Mouse (Mus musculus) midbrain, postnatal 0 days (tissue): ENCODE data around the gene AC134908.4. TPM values are rescaled to one million over a fixed set of nuclear protein-coding genes. Genes with fewer than 3 reads are reported as not detected.

Source experiments
- ATAC-seq: fragments of 200-750 bp; cut with Nextera tagmentation; 2 replicates; pipeline ENCODE4 v1.8.0; 2017; ENCODE audit warnings: moderate number of reproducible peaks, mild to moderate bottlenecking, moderate TSS enrichment, moderate library complexity; ENCODE audit not compliant: low FRiP score
- DNase-seq: peaks from one replicate; pipeline ENCODE4 v3.0.0-alpha.2; 2015; ENCODE audit warnings: low spot score
- H3K27ac ChIP-seq: fragments of 300-500 bp; sonication (generic); 2 replicates; pipeline ENCODE4 v1.5.1; 2014; ENCODE audit warnings: low read depth, mild to moderate bottlenecking, low read length, mixed read lengths
- H3K27me3 ChIP-seq: fragments of 300-500 bp; sonication (generic); 2 replicates; pipeline ENCODE4 v1.6.1; 2014; ENCODE audit warnings: low read length, control low read depth, mixed read lengths; ENCODE audit not compliant: insufficient read depth
- H3K36me3 ChIP-seq: fragments of 300-500 bp; sonication (generic); 2 replicates; pipeline ENCODE4 v1.6.1; 2014; ENCODE audit warnings: low read length, control low read depth, mixed read lengths; ENCODE audit not compliant: insufficient read depth
- H3K4me1 ChIP-seq: fragments of 300-500 bp; sonication (generic); 2 replicates; pipeline ENCODE4 v1.6.1; 2014; ENCODE audit warnings: mild to moderate bottlenecking, control low read depth, antibody characterized with exemption, low read length, mixed read lengths; ENCODE audit not compliant: insufficient read depth
- H3K4me2 ChIP-seq: fragments of 300-500 bp; sonication (generic); 2 replicates; pipeline ENCODE4 v1.6.1; 2014; ENCODE audit warnings: low read depth, mild to moderate bottlenecking, low read length, mixed read lengths; ENCODE audit not compliant: poor library complexity, severe bottlenecking
- H3K4me3 ChIP-seq: fragments of 300-500 bp; sonication (generic); 2 replicates; pipeline ENCODE4 v1.5.1; 2014; ENCODE audit warnings: low read depth, mild to moderate bottlenecking, low read length, moderate library complexity
- H3K9ac ChIP-seq: fragments of 300-500 bp; sonication (generic); replicated peaks from 2 replicates; pipeline ENCODE4 v1.6.1; 2014; ENCODE audit warnings: mild to moderate bottlenecking, low read length, moderate library complexity, mixed read lengths; ENCODE audit not compliant: poor library complexity, severe bottlenecking
- H3K9me3 ChIP-seq: fragments of 300-500 bp; sonication (generic); 2 replicates; pipeline ENCODE4 v1.6.1; 2016; ENCODE audit warnings: low read length, control low read depth
- CTCF ChIP-seq: IDR thresholded peaks from 2 replicates; pipeline ENCODE4 v1.5.1; 2016; ENCODE audit warnings: antibody characterized with exemption, mild to moderate bottlenecking
- WGBS: fragments of 180-500 bp; shearing (Covaris S2); extraction: QIAGEN DNeasy Blood & Tissue Kit; methylation state at CpG from one replicate; pipeline ENCODE4 v1.1.7; 2014; 5-methylcytosine and 5-hydroxymethylcytosine counted together
- polyA plus RNA-seq: library from polyadenylated mRNA; unstranded; fragments of >200 nt; fragmentation: Nextera tagmentation; extraction: Ambion mirVana; gene quantifications from 2 replicates; pipeline ENCODE4 v1.2.1, GENCODE M21; 2015
- total RNA-seq: library from RNA; depleted of rRNA; stranded (reverse); fragments of >200 nt; gene quantifications from 2 replicates; pipeline ENCODE4 v1.2.3, GENCODE M21; 2014

Gene AC134908.4
- total and polyA plus RNA-seq, 2 experiments from 2014 or later, result 0.89 TPM; not detected in 1

DNA sequence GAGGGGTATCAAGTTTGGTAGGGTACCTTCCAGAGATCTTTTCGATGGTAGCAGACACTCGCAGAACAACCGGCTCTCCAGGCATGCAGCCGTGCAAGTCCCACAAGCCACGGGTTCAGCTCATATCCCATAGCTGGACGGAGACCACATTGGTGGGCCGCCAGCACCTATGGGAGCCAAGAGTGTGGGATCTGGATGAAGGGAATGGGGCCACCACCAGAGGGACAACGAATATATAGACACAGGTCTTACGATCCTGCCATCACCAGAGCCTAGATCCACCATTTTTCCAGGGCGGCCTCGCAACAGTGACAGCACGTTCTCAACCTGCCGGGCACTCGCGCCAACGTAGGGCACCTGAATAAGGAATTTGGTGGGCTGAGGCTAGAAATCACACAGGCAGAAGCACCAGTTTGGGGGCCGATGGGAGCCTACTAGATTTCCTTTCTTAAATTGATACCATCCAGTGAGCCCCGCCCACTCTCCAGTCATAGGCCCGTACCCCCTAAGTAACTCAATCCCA, 4.1 kb downstream of the AC134908.4 start:
- WGBS, result 26% methylated on average over 19 of the region's 19 CpGs
- TF ChIP-seq CTCF, result peak; percentile 33
- H3K9me3 ChIP-seq, result no peaks in the 10 kb centered on the region
- peak overlapping the region; percentile 84 for H3K4me3 ChIP-seq
- H3K9ac ChIP-seq, result peak overlapping the region; percentile 79
- 0 out of 2 replicates have a peak, but pooled peaks cover 1% of the 10 kb centered on the region for H3K27me3 ChIP-seq
- H3K4me2 ChIP-seq, result peak overlapping the region; percentile 87
- ATAC-seq (0 out of 2 replicates have a peak, but pooled peaks have one; percentile 2), DNase-seq (peak; percentile 48)
- H3K27ac ChIP-seq, result peak overlapping the region; percentile 90
- H3K4me1 ChIP-seq, result peaks cover 16% of the 10 kb centered on the region; the same call in 1 of the 2 replicates
- H3K36me3 ChIP-seq, result peaks cover 15% of the 10 kb centered on the region; the same call in 1 of the 2 replicates

DNA sequence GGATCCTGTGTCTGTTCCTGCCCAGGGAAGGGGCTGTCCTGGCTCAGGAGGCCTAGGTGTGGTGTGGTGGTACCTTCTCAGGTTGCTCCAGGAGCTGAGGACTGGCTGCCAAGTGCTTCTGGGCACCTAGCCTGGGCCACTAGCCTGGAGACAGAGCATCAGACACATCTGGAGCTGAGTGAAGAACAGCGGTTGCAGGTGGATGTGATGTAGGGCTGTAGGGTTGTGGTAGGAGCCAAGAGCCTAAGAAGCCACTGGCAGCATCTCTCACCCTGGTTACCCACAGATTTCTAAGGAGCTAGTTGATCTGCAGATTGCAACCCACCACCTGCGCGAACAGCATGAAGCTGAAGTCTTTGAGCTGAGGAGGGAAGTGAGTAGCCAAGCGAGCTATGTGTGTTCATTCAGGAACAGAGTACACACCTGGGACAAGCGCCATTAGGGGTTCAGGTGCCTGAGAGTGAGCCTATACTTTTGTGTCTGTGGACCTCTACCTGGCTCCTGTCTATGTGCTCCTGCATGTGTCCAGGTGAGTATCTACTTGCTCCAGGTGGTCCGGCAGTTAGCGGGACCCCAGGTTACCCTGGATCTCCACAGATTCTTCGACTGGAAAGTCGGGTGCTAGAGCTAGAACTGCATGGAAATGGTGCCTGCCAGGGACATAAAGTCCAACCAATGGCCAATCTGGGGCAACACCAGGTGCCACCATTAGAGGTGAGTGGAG, 8.5 kb downstream of the AC134908.4 start:
- no peak overlapping the region for H3K4me2 ChIP-seq
- WGBS, result 90% methylated on average over 9 of the region's 9 CpGs
- no peak overlapping the region for H3K4me3 ChIP-seq
- no peak overlapping the region for H3K9ac ChIP-seq
- H3K27me3 ChIP-seq, result no peaks in the 10 kb centered on the region
- no peak overlapping the region for H3K27ac ChIP-seq
- H3K4me1 ChIP-seq, result peaks cover 17% of the 10 kb centered on the region
- no peak for TF ChIP-seq CTCF
- H3K9me3 ChIP-seq, result no peaks in the 10 kb centered on the region
- H3K36me3 ChIP-seq, result peaks cover 36% of the 10 kb centered on the region
- ATAC-seq, result no peak
- DNase-seq, result no peak

GRCm38 (mm10) chr17:25786280-25786679, 9.2 kb downstream of the AC134908.4 start, which contains the start of gene Ccdc78:
Gene Ccdc78 (plus strand): TSS chr17:25786580.
- no peak for DNase-seq
- WGBS, result 83% methylated on average over 3 of the region's 3 CpGs
- Histone ChIP-seq H3K9me3 (no peaks in the 10 kb centered on the region), H3K4me3 (peak within 1 kb of the TSS; percentile 73), H3K9ac (peak within 1 kb of the TSS; percentile 69), H3K27me3 (no peaks in the 10 kb centered on the region), H3K4me2 (peak within 1 kb of the TSS; percentile 86), H3K27ac (peak within 1 kb of the TSS; percentile 62), H3K4me1 (peaks cover 17% of the 10 kb centered on the region), H3K36me3 (peaks cover 42% of the 10 kb centered on the region)
- ATAC-seq, result no peak
- TF ChIP-seq CTCF, result no peak

DNA sequence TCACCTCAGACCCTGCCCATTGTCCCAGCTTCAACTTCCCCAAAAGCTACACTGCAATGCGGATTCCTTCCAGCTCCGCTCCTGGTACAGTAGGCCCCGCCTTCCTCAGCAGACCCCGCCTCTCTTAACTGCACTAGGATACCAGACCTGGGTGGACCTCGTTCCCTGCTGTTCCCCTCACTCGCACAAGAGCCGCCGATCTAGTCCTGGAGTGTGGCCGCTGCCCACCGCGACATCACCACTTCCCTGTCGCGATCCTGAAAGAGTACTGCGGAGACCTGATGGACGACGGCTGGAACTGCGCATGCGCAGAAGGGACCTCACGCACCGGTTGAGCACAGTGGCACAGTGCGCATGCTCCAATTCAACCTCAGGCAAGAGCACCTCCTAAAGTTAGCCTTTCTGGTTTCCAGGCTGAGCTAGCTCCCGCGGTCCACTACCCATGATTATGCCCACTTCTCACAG, 10.1 kb downstream of the AC134908.4 start, which contains the start of gene Haghl:
Haghl (minus strand) TSS at position 393 of the 465 bp plus-strand sequence.
- DNase-seq, result peak; percentile 97
- Histone ChIP-seq H3K4me2 (peak within 1 kb of the TSS; percentile 86), H3K27ac (peak within 1 kb of the TSS; percentile 62), H3K9ac (peak within 1 kb of the TSS; percentile 69), H3K4me3 (peak within 1 kb of the TSS; percentile 73), H3K27me3 (no peaks in the 10 kb centered on the region), H3K4me1 (peaks cover 11% of the 10 kb centered on the region), H3K36me3 (peaks cover 51% of the 10 kb centered on the region), H3K9me3 (no peaks in the 10 kb centered on the region)
- TF ChIP-seq CTCF, result peak; percentile 29
- peak; percentile 84 for ATAC-seq
- WGBS, result under 1% methylated on average over 23 of the region's 23 CpGs

DNA sequence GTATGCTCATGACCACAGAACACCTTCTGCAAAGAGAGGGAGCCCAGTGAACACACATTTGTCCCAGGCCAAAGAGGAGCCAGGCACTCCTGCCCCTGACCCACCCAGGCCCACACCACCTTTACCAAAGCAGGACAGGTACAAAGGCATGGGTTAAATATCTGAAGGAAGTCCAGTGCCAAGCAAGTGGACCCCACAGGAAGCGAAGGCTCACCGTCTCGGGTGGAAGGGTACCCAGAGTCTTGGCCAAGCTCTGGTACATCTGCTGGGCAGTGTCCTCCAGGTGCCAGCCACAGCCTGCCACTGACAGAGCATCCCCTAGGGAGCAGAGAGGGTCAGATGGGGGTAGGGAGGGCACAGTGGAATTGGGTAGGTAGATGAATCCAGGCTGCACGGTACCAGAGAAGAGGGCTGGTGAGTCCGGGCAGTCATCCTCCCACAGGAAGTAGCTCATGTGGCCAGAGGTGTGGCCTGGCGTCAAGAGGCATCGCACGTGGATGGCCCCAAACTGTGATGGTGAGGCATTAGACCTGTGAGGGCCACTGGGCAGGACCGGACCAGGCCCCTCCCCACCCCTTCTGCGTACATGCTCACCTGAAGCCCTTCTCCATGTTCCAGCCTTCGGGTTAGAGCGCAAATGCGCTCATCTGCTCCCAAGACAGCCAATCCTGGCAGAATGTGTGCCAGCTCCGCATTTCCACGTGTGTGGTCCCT, 11.4 kb downstream of the AC134908.4 start:
- no peak for TF ChIP-seq CTCF
- H3K9me3 ChIP-seq, result no peaks in the 10 kb centered on the region
- H3K27me3 ChIP-seq, result no peaks in the 10 kb centered on the region
- H3K27ac ChIP-seq, result 0 out of 2 replicates have a peak overlapping the region, but pooled peaks have one; percentile 62
- ATAC-seq (no peak), DNase-seq (no peak)
- peak overlapping the region; percentile 73 for H3K4me3 ChIP-seq
- peak overlapping the region; percentile 69; the same call in 1 of the 2 replicates for H3K9ac ChIP-seq
- WGBS, result 80% methylated on average over 15 of the region's 15 CpGs
- peaks cover 45% of the 10 kb centered on the region for H3K36me3 ChIP-seq
- peak overlapping the region; percentile 86 for H3K4me2 ChIP-seq
- H3K4me1 ChIP-seq, result peaks cover 11% of the 10 kb centered on the region
